Mouse (Mus musculus) embryo, embryonic 10.5 days (tissue): ENCODE results near the gene Hhatl.

Source experiments
- DNase-seq: peaks from one replicate; pipeline ENCODE4 v3.0.0-alpha.2; 2015; ENCODE audit warnings: low spot score

Gene Hhatl

GRCm38 (mm10) chr9:121759091-121760081 lies 32.9 kb downstream of the Hhatl start, which contains the start of gene Zfp651:
TSS of gene Zfp651 (plus strand) at chr9:121759330.
- DNase-seq = peak; percentile 86

- peak; percentile 26 for DNase-seq
Observed at GRCm38 (mm10) chr9:121757835-121758814, 34.2 kb downstream of the Hhatl start.

GRCm38 (mm10) chr9:121757432-121757831 lies 34.9 kb downstream of the Hhatl start:
- DNase-seq = peak; percentile 20

GRCm38 (mm10) chr9:121756785-121757184 lies 35.5 kb downstream of the Hhatl start:
- DNase-seq = no peak

- no peak for DNase-seq
Observed at GRCm38 (mm10) chr9:121754624-121755023, 37.7 kb downstream of the Hhatl start.

- no peak for DNase-seq
Observed at GRCm38 (mm10) chr9:121752774-121753173, 39.5 kb downstream of the Hhatl start.

GRCm38 (mm10) chr9:121744051-121744450 lies 48.3 kb downstream of the Hhatl start:
- DNase-seq = no peak

- no peak for DNase-seq
Observed at GRCm38 (mm10) chr9:121741168-121741567, 51.1 kb downstream of the Hhatl start.

GRCm38 (mm10) chr9:121740490-121740889 lies 51.8 kb downstream of the Hhatl start:
- DNase-seq = no peak
